Mouse (Mus musculus) MEL (cell line): ENCODE results near the gene Mip. TPM values are rescaled to one million over a fixed set of nuclear protein-coding genes. Genes with fewer than 3 reads are reported as not detected.

Experiments
- DNase-seq: peaks from one replicate; pipeline ENCODE4 v3.0.0; 2011; ENCODE audit warnings: low read depth, low spot score
- H3K27ac ChIP-seq: 2 replicates; pipeline ENCODE4 v1.5.1; 2012; ENCODE audit warnings: low read depth, mild to moderate bottlenecking, control low read depth, low read length, moderate library complexity; ENCODE audit not compliant: control insufficient read depth
- H3K27me3 ChIP-seq, 2 experiments: fragments of 150-350 bp in 1 of 2; sonication (generic) in 1 of 2; 2 replicates each; pipeline ENCODE4 v1.6.1; 2012; ENCODE audit warnings: low read length in 2 of 2, mild to moderate bottlenecking in 2 of 2, improper control_type of control experiment in 1 of 2, moderate library complexity in 1 of 2; ENCODE audit not compliant: insufficient read depth in 2 of 2, control insufficient read depth in 1 of 2
- H3K36me3 ChIP-seq, 2 experiments: 2 replicates each; pipeline ENCODE4 v1.6.1; 2012 to 2014; ENCODE audit warnings: low read length in 2 of 2, improper control_type of control experiment in 1 of 2, inconsistent platforms in 1 of 2, mild to moderate bottlenecking in 1 of 2; ENCODE audit not compliant: insufficient read depth in 2 of 2, control insufficient read depth in 1 of 2
- H3K4me1 ChIP-seq, 2 experiments: fragments of 150-350 bp in 1 of 2; sonication (generic) in 1 of 2; 2 replicates each; pipeline ENCODE4 v1.6.1; 2012; ENCODE audit warnings: low read length in 2 of 2, improper control_type of control experiment in 1 of 2, mild to moderate bottlenecking in 1 of 2; ENCODE audit not compliant: insufficient read depth in 2 of 2, control insufficient read depth in 1 of 2
- H3K4me3 ChIP-seq, 2 experiments: fragments of 150-350 bp in 1 of 2; sonication (generic) in 1 of 2; 2 replicates each; pipeline ENCODE4 v1.5.1; 2012; ENCODE audit warnings: low read depth in 2 of 2, low read length in 2 of 2, mild to moderate bottlenecking in 2 of 2, moderate library complexity in 2 of 2, control low read depth in 1 of 2, improper control_type of control experiment in 1 of 2; ENCODE audit not compliant: control insufficient read depth in 1 of 2, insufficient read depth in 1 of 2
- H3K79me2 ChIP-seq: 2 replicates; pipeline ENCODE4 v1.6.1; 2012; ENCODE audit warnings: mild to moderate bottlenecking, low read length, moderate library complexity; ENCODE audit not compliant: control insufficient read depth, poor library complexity, insufficient read depth
- H3K9ac ChIP-seq: 2 replicates; pipeline ENCODE4 v1.6.1; 2012; ENCODE audit warnings: low read depth, mild to moderate bottlenecking, control low read depth, low read length, moderate library complexity; ENCODE audit not compliant: control insufficient read depth, poor library complexity, severe bottlenecking
- H3K9me3 ChIP-seq: fragments of 150-350 bp; sonication (generic); replicated peaks from 2 replicates; pipeline ENCODE4 v1.6.1; 2012; ENCODE audit warnings: mild to moderate bottlenecking, low read length, improper control_type of control experiment, moderate library complexity; ENCODE audit not compliant: insufficient read depth
- CTCF ChIP-seq, 3 experiments: IDR thresholded peaks in 2 of 3; conservative IDR thresholded peaks in 1 of 3; 2 replicates each; pipeline ENCODE4 v1.5.1; 2011 to 2012; ENCODE audit warnings: low read length in 3 of 3, low read depth in 2 of 3, mild to moderate bottlenecking in 2 of 3, improper control_type of control experiment in 1 of 3, inconsistent platforms in 1 of 3, mixed read lengths in 1 of 3, moderate library complexity in 1 of 3; ENCODE audit not compliant: control insufficient read depth in 1 of 3, insufficient read depth in 1 of 3, poor library complexity in 1 of 3, severe bottlenecking in 1 of 3
- E2F4 ChIP-seq: IDR thresholded peaks from 2 replicates; pipeline ENCODE4 v1.6.1; 2011; ENCODE audit warnings: low read depth, low read length, improper control_type of control experiment, borderline replicate concordance
- ELF1 ChIP-seq: IDR thresholded peaks from 2 replicates; pipeline ENCODE4 v1.6.1; 2014; ENCODE audit warnings: low read depth, mild to moderate bottlenecking, inconsistent platforms, low read length, improper control_type of control experiment, moderate library complexity
- EP300 ChIP-seq, 2 experiments: IDR thresholded peaks; 2 replicates each; pipeline ENCODE4 v1.6.1; 2011; ENCODE audit warnings: improper control_type of control experiment in 2 of 2, low read length in 2 of 2, low read depth in 1 of 2, mild to moderate bottlenecking in 1 of 2
- ETS1 ChIP-seq: IDR thresholded peaks from 2 replicates; pipeline ENCODE4 v1.6.1; 2012; ENCODE audit warnings: low read depth, mild to moderate bottlenecking, inconsistent platforms, low read length, improper control_type of control experiment, moderate library complexity
- HCFC1 ChIP-seq: IDR thresholded peaks from 2 replicates; pipeline ENCODE4 v1.6.1; 2012; ENCODE audit warnings: low read depth, mild to moderate bottlenecking, inconsistent platforms, low read length, improper control_type of control experiment, moderate library complexity
- JUND ChIP-seq: IDR thresholded peaks from 2 replicates; pipeline ENCODE4 v1.6.1; 2011; ENCODE audit warnings: low read depth, mild to moderate bottlenecking, improper control_type of control experiment, low read length
- KAT2A ChIP-seq: conservative IDR thresholded peaks from 2 replicates; pipeline ENCODE4 v1.6.1; 2012; ENCODE audit warnings: low read depth, low read length, improper control_type of control experiment, inconsistent platforms
- MAZ ChIP-seq: IDR thresholded peaks from 2 replicates; pipeline ENCODE4 v1.6.1; 2012; ENCODE audit warnings: low read depth, mild to moderate bottlenecking, inconsistent platforms, low read length, improper control_type of control experiment
- MEF2A ChIP-seq: IDR thresholded peaks from 2 replicates; pipeline ENCODE4 v1.6.1; 2014; ENCODE audit warnings: low read depth, mild to moderate bottlenecking, inconsistent platforms, low read length, improper control_type of control experiment; ENCODE audit not compliant: poor library complexity, insufficient replicate concordance, severe bottlenecking; ENCODE audit errors: extremely low read depth
- MXI1 ChIP-seq: IDR thresholded peaks from 2 replicates; pipeline ENCODE4 v1.6.1; 2011; ENCODE audit warnings: mild to moderate bottlenecking, low read depth, low read length, improper control_type of control experiment
- MYB ChIP-seq: IDR thresholded peaks from 2 replicates; pipeline ENCODE4 v1.6.1; 2011; ENCODE audit warnings: mild to moderate bottlenecking, low read depth, low read length, improper control_type of control experiment
- MYC ChIP-seq: IDR thresholded peaks from 2 replicates; pipeline ENCODE4 v1.6.1; 2011; ENCODE audit warnings: low read depth, mild to moderate bottlenecking, low read length, improper control_type of control experiment, moderate library complexity
- NELFE ChIP-seq: IDR thresholded peaks from 2 replicates; pipeline ENCODE4 v1.6.1; 2011; ENCODE audit warnings: low read depth, low read length, improper control_type of control experiment
- NRF1 ChIP-seq: IDR thresholded peaks from 2 replicates; pipeline ENCODE4 v1.6.1; 2014; ENCODE audit warnings: low read depth, mild to moderate bottlenecking, inconsistent platforms, low read length, improper control_type of control experiment, moderate library complexity; ENCODE audit not compliant: poor library complexity, insufficient read depth, severe bottlenecking
- POLR2A ChIP-seq, 2 experiments: IDR thresholded peaks; 2 replicates each; pipeline ENCODE4 v1.6.1; 2011 to 2012; ENCODE audit warnings: low read length in 2 of 2, mild to moderate bottlenecking in 2 of 2, control low read depth in 1 of 2, improper control_type of control experiment in 1 of 2, low read depth in 1 of 2, moderate library complexity in 1 of 2; ENCODE audit not compliant: control insufficient read depth in 1 of 2, insufficient read depth in 1 of 2, poor library complexity in 1 of 2
- POLR2AphosphoS2 ChIP-seq: IDR thresholded peaks from 2 replicates; pipeline ENCODE4 v1.6.1; 2011; ENCODE audit warnings: low read length, improper control_type of control experiment
- POLR2AphosphoS5 ChIP-seq: IDR thresholded peaks from 2 replicates; pipeline ENCODE4 v1.6.1; 2012; ENCODE audit warnings: low read depth, borderline replicate concordance, mild to moderate bottlenecking, inconsistent platforms, low read length, moderate library complexity, mixed read lengths
- RCOR1 ChIP-seq: IDR thresholded peaks from 2 replicates; pipeline ENCODE4 v1.6.1; 2012; ENCODE audit warnings: low read depth, mild to moderate bottlenecking, inconsistent platforms, low read length, improper control_type of control experiment
- SIN3A ChIP-seq: IDR thresholded peaks from 2 replicates; pipeline ENCODE4 v1.6.1; 2012; ENCODE audit warnings: low read length, improper control_type of control experiment, inconsistent platforms
- USF1 ChIP-seq: IDR thresholded peaks from 2 replicates; pipeline ENCODE4 v1.6.1; 2014; ENCODE audit warnings: low read depth, mild to moderate bottlenecking, inconsistent platforms, low read length, improper control_type of control experiment, moderate library complexity
- USF2 ChIP-seq, 2 experiments: IDR thresholded peaks; 2 replicates each; pipeline ENCODE4 v1.6.1; 2011 to 2012; ENCODE audit warnings: improper control_type of control experiment in 2 of 2, low read length in 2 of 2, borderline replicate concordance in 1 of 2, inconsistent platforms in 1 of 2, low read depth in 1 of 2, mild to moderate bottlenecking in 1 of 2; ENCODE audit not compliant: insufficient read depth in 1 of 2
- ZMIZ1 ChIP-seq: IDR thresholded peaks from 2 replicates; pipeline ENCODE4 v1.6.1; 2012; ENCODE audit warnings: low read depth, mild to moderate bottlenecking, inconsistent platforms, low read length, improper control_type of control experiment, moderate library complexity
- ZNF384 ChIP-seq: IDR thresholded peaks from 2 replicates; pipeline ENCODE4 v1.6.1; 2012; ENCODE audit warnings: low read depth, mild to moderate bottlenecking, inconsistent platforms, low read length, improper control_type of control experiment
- polyA plus RNA-seq, 2 experiments: library from polyadenylated mRNA; stranded (reverse) in 1 of 2; unstranded in 1 of 2; fragments of >175 nt in 1 of 2; fragments of >200 nt in 1 of 2; gene quantifications; 2 replicates each; pipeline versions ENCODE4 v1.2.1 to v1.2.4; 2012; ENCODE audit warnings: low replicate concordance in 2 of 2, low read depth in 1 of 2; ENCODE audit not compliant: insufficient read length in 2 of 2, insufficient read depth in 1 of 2, missing spikeins in 1 of 2
- total RNA-seq: library from RNA; depleted of rRNA; stranded (reverse); fragments of 300-350 nt; gene quantifications from 2 replicates; pipeline ENCODE4 v1.2.3, GENCODE M21; 2012

The Mip gene
- total and polyA plus RNA-seq, 3 experiments: 0.04 TPM; not detected in 2

GRCm38 (mm10) chr10:128244121-128244520 lies 18.5 kb downstream of the Mip start:
- Histone ChIP-seq H3K36me3 (peaks cover 4 to 15% of the 10 kb centered on the region in 2 experiments), H3K27me3 (no peaks in the 10 kb centered on the region)
- TF ChIP-seq MAZ (no peak), EP300 (IDR thresholded peaks at IDR 0.05; ENCODE audit: low read depth in 1 of 2, low read length in 2 of 2) (no peak), NRF1 (no peak), MYC (no peak), ELF1 (no peak), CTCF (IDR thresholded peaks at IDR 0.05 in 2 of 3, conservative IDR thresholded peaks at IDR 0.05 in 1 of 3; ENCODE audit: control insufficient read depth in 1 of 3, insufficient read depth in 1 of 3, low read depth in 2 of 3, low read length in 3 of 3, poor library complexity in 1 of 3, severe bottlenecking in 1 of 3) (no peak), POLR2A (IDR thresholded peaks at IDR 0.05; ENCODE audit: control insufficient read depth in 1 of 2, insufficient read depth in 1 of 2, low read depth in 1 of 2, low read length in 2 of 2, poor library complexity in 1 of 2) (no peak), MEF2A (no peak), USF1 (no peak), JUND (no peak), SIN3A (no peak), ZNF384 (no peak), POLR2AphosphoS2 (no peak), ZMIZ1 (no peak), MYB (no peak), NELFE (no peak)
- TF ChIP-seq, all 39 proteins: peak for 0
- H3K9ac ChIP-seq: no peak overlapping the region
- no peak overlapping the region for H3K27ac ChIP-seq
- no peak for DNase-seq
- peaks cover 7 to 15% of the 10 kb centered on the region in 2 experiments for H3K4me1 ChIP-seq
- H3K9me3 ChIP-seq: no peaks in the 10 kb centered on the region
- no peaks in the 10 kb centered on the region; the same call in 1 of the 2 replicates for H3K79me2 ChIP-seq
- H3K4me3 ChIP-seq: no peak overlapping the region

- H3K4me3 ChIP-seq: no peak overlapping the region
- H3K36me3 ChIP-seq: peaks cover 0 to 7% of the 10 kb centered on the region in 2 experiments; a peak in 2 of 4 replicates
- no peaks in the 10 kb centered on the region for H3K9me3 ChIP-seq
- no peaks in the 10 kb centered on the region for H3K4me1 ChIP-seq
- DNase-seq: no peak
- H3K9ac ChIP-seq: no peak overlapping the region
- H3K27me3 ChIP-seq: no peaks in the 10 kb centered on the region
- no peaks in the 10 kb centered on the region for H3K79me2 ChIP-seq
- no peak for TF ChIP-seq HCFC1
- no peak for TF ChIP-seq POLR2AphosphoS5
- TF ChIP-seq RCOR1: no peak
- TF ChIP-seq E2F4: no peak
- no peak for TF ChIP-seq KAT2A
- no peak for TF ChIP-seq ETS1
- no peak for TF ChIP-seq JUND
- TF ChIP-seq USF2 (IDR thresholded peaks at IDR 0.05; ENCODE audit: borderline replicate concordance in 1 of 2, insufficient read depth in 1 of 2, low read depth in 1 of 2, low read length in 2 of 2): no peak
- no peak for TF ChIP-seq EP300 (IDR thresholded peaks at IDR 0.05; ENCODE audit: low read depth in 1 of 2, low read length in 2 of 2)
- TF ChIP-seq ZNF384: no peak
- TF ChIP-seq MXI1: no peak
- H3K27ac ChIP-seq: no peak overlapping the region
These were observed 21.5 kb downstream of the Mip start for GRCm38 (mm10) chr10:128247020-128247732.
